Mouse (Mus musculus): Measurements from ENCODE around the gene Nol8. TPM values are rescaled to one million over a fixed set of nuclear protein-coding genes. Genes with fewer than 3 reads are reported as not detected.

Nol8 gene
- total and polyA plus RNA-seq, 3 experiments = 20.1 to 484 (median 26.2) TPM

DNA sequence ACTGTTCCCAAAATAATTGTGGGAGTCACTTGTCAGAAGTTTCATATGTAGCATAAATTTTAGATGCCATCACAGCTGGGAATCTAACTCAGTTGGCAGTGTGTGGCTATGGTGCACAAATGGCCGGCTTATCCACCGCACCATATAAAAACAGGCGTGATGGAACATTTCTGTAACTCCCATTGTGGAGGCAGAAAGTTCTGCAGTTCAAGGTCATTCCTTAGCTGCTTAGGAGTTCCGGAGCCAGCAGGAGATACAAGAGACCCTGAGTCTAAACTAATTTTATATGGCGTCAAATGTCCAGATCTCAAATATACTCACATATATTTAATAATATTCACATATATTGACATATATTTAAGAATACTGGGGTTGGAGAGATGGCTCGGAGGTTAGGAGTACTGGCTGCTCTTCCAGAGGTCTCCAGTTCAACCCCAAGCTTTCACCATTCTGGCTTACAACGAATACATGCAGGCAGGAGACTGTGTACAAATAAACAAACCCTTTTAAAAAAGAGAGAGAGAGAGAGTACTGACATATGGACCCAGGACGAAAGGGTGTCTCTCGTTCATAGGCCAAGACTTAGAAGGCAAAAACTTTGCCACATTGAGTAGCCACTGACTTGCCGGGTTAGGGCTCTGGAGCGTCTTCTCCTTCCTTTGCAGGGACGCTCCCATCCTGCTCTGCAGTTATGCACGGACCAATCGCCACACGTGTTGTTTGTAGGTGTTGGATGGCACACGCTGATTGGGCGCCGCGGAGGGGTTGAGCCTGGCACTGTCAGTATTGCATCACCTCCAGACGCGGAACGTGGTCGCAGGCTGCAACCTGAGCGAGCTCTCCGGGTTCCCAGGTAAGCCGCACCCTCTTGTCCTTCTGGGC lies 28.7 kb downstream of the Nol8 start, which contains the start of gene Iars (continued):
- TF ChIP-seq TCF12 (IDR thresholded peaks at IDR 0.05; ENCODE audit: low read depth, low read length) (peak; percentile 58), GABPA (IDR thresholded peaks at IDR 0.05; ENCODE audit: low read depth, low read length) (no peak), MAX (IDR thresholded peaks at IDR 0.05; ENCODE audit: low read length) (peak; percentile 99), ZNF384 (IDR thresholded peaks at IDR 0.05; ENCODE audit: low read depth, low read length) (no peak), ZMIZ1 (IDR thresholded peaks at IDR 0.05; ENCODE audit: low read depth, low read length) (peak; percentile 82; the same call in 1 of the 2 replicates), POLR2A (IDR thresholded peaks at IDR 0.05; ENCODE audit: control insufficient read depth in 1 of 2, insufficient read depth in 1 of 2, low read depth in 1 of 2, low read length in 2 of 2, poor library complexity in 1 of 2) (peak; percentile 43 to 96), NRF1 (IDR thresholded peaks at IDR 0.05; ENCODE audit: insufficient read depth, low read depth, low read length, poor library complexity, severe bottlenecking) (0 out of 2 replicates have a peak, but pooled peaks have one; percentile 32), CTCF (IDR thresholded peaks at IDR 0.05 in 2 of 3, conservative IDR thresholded peaks at IDR 0.05 in 1 of 3; ENCODE audit: control insufficient read depth in 1 of 3, insufficient read depth in 1 of 3, low read depth in 2 of 3, low read length in 3 of 3, poor library complexity in 1 of 3, severe bottlenecking in 1 of 3) (no peak)

DNA sequence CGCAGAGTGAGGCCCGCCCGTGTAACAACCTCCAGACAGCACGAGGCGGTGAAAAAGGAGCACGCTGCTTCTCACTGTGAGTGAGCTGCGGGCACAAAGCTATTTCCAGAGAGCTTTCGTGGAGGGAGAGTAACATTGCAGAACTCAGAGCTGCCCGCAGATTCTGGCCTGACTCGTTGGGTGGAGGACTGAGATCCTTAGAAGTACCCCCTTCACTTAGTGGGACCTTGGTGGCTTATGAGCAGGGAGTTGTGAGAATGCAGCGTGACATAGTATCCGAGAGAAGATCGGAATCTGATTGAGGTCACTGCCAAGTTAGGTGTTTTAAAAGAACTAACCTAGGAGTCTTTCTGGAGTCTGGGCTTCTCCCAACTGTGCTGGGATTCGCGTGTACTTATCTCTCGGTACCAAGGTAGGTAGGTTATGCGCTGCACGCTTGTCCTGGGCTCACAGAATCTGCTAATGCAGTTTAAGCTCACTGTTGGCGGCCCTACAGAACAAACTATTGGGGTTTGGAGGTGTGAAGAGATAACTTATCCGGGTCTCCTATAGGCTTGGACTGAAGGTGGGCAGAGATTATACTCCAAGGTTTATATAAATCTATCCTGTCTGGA lies 29.5 kb downstream of the Nol8 start:
- H3K4me1 ChIP-seq (ENCODE audit: control insufficient read depth in 1 of 2, insufficient read depth in 2 of 2, low read length in 2 of 2) = peaks cover 0 to 16% of the 10 kb centered on the region in 2 experiments; a peak in 3 of 4 replicates
- H3K4me3 ChIP-seq (ENCODE audit: control insufficient read depth in 1 of 2, insufficient read depth in 1 of 2, low read depth in 2 of 2, low read length in 2 of 2) = peak overlapping the region; percentile 76 to 79
- H3K9me3 ChIP-seq (replicated peaks; ENCODE audit: insufficient read depth, low read length) = no peaks in the 10 kb centered on the region
- peak overlapping the region; percentile 72 for H3K27ac ChIP-seq (ENCODE audit: control insufficient read depth, low read depth, low read length)
- DNase-seq (ENCODE audit: low read depth, low spot score) = no peak
- H3K27me3 ChIP-seq (ENCODE audit: control insufficient read depth in 1 of 2, insufficient read depth in 2 of 2, low read length in 2 of 2) = no peaks in the 10 kb centered on the region
- peaks cover 18 to 31% of the 10 kb centered on the region in 2 experiments for H3K36me3 ChIP-seq (ENCODE audit: control insufficient read depth in 1 of 2, insufficient read depth in 2 of 2, low read length in 2 of 2)
- TF ChIP-seq JUND (IDR thresholded peaks at IDR 0.05; ENCODE audit: low read depth, low read length) (0 out of 2 replicates have a peak, but pooled peaks have one; percentile 56), POLR2A (IDR thresholded peaks at IDR 0.05; ENCODE audit: control insufficient read depth in 1 of 2, insufficient read depth in 1 of 2, low read depth in 1 of 2, low read length in 2 of 2, poor library complexity in 1 of 2) (0 out of 4 replicates have a peak, but pooled peaks of 1 of the 2 experiments have one; percentile 59), SMC3 (IDR thresholded peaks at IDR 0.05; ENCODE audit: low read depth, low read length) (no peak), GATA1 (IDR thresholded peaks at IDR 0.05; ENCODE audit: low read depth, low read length) (no peak), POLR2AphosphoS5 (IDR thresholded peaks at IDR 0.05; ENCODE audit: borderline replicate concordance, low read depth, low read length) (no peak; the same call in 1 of the 2 replicates), MXI1 (IDR thresholded peaks at IDR 0.05; ENCODE audit: low read depth, low read length) (peak; percentile 48)
- H3K79me2 ChIP-seq (ENCODE audit: control insufficient read depth, insufficient read depth, low read length, poor library complexity) = peaks cover 51% of the 10 kb centered on the region
- peak overlapping the region; percentile 85 for H3K9ac ChIP-seq (ENCODE audit: control insufficient read depth, low read depth, low read length, poor library complexity, severe bottlenecking)

- H3K27me3 ChIP-seq (ENCODE audit: control insufficient read depth in 1 of 2, insufficient read depth in 2 of 2, low read length in 2 of 2) = no peaks in the 10 kb centered on the region
- TF ChIP-seq EP300 (IDR thresholded peaks at IDR 0.05; ENCODE audit: low read depth in 1 of 2, low read length in 2 of 2) (no peak), BHLHE40 (IDR thresholded peaks at IDR 0.05; ENCODE audit: borderline replicate concordance, low read depth, low read length) (no peak), POLR2AphosphoS2 (IDR thresholded peaks at IDR 0.05; ENCODE audit: low read length) (no peak), ZNF384 (IDR thresholded peaks at IDR 0.05; ENCODE audit: low read depth, low read length) (no peak), SMC3 (IDR thresholded peaks at IDR 0.05; ENCODE audit: low read depth, low read length) (no peak), POLR2AphosphoS5 (IDR thresholded peaks at IDR 0.05; ENCODE audit: borderline replicate concordance, low read depth, low read length) (no peak), TAL1 (IDR thresholded peaks at IDR 0.05; ENCODE audit: low read length) (no peak), USF2 (IDR thresholded peaks at IDR 0.05; ENCODE audit: borderline replicate concordance in 1 of 2, insufficient read depth in 1 of 2, low read depth in 1 of 2, low read length in 2 of 2) (no peak), ELF1 (IDR thresholded peaks at IDR 0.05; ENCODE audit: low read depth, low read length) (no peak)
- no peaks in the 10 kb centered on the region for H3K9me3 ChIP-seq (replicated peaks; ENCODE audit: insufficient read depth, low read length)
- DNase-seq (ENCODE audit: low read depth, low spot score) = no peak
- H3K4me1 ChIP-seq (ENCODE audit: control insufficient read depth in 1 of 2, insufficient read depth in 2 of 2, low read length in 2 of 2) = peaks cover 0 to 16% of the 10 kb centered on the region in 2 experiments; a peak in 3 of 4 replicates
- H3K36me3 ChIP-seq (ENCODE audit: control insufficient read depth in 1 of 2, insufficient read depth in 2 of 2, low read length in 2 of 2) = peaks cover 29 to 31% of the 10 kb centered on the region in 2 experiments
- H3K27ac ChIP-seq (ENCODE audit: control insufficient read depth, low read depth, low read length) = no peak overlapping the region
- H3K9ac ChIP-seq (ENCODE audit: control insufficient read depth, low read depth, low read length, poor library complexity, severe bottlenecking) = peak overlapping the region; percentile 12; the same call in 1 of the 2 replicates
- peaks cover 57% of the 10 kb centered on the region for H3K79me2 ChIP-seq (ENCODE audit: control insufficient read depth, insufficient read depth, low read length, poor library complexity)
- no peak overlapping the region for H3K4me3 ChIP-seq (ENCODE audit: control insufficient read depth in 1 of 2, insufficient read depth in 1 of 2, low read depth in 2 of 2, low read length in 2 of 2)
These were observed 31.4 kb downstream of the Nol8 start for GRCm38 (mm10) chr13:49684266-49684665.
